Mouse (Mus musculus) liver, adult 10 weeks (tissue): ENCODE measurements around the gene Mtrr. TPM values are rescaled to one million over a fixed set of nuclear protein-coding genes. Genes with fewer than 3 reads are reported as not detected.

Source experiments
- polyA plus RNA-seq: library from polyadenylated mRNA; stranded (reverse); fragments of 350-450 nt; fragmentation: Illumina TruSeq; extraction: RNeasy Lipid Tissue Mini Kit (QIAGEN cat#74804); gene quantifications from one replicate; pipeline ENCODE4 v1.2.3, GENCODE M21; 2014; ENCODE audit warnings: low read depth, low replicate concordance

Mtrr gene
- 2.8 TPM for polyA plus RNA-seq

DNA sequence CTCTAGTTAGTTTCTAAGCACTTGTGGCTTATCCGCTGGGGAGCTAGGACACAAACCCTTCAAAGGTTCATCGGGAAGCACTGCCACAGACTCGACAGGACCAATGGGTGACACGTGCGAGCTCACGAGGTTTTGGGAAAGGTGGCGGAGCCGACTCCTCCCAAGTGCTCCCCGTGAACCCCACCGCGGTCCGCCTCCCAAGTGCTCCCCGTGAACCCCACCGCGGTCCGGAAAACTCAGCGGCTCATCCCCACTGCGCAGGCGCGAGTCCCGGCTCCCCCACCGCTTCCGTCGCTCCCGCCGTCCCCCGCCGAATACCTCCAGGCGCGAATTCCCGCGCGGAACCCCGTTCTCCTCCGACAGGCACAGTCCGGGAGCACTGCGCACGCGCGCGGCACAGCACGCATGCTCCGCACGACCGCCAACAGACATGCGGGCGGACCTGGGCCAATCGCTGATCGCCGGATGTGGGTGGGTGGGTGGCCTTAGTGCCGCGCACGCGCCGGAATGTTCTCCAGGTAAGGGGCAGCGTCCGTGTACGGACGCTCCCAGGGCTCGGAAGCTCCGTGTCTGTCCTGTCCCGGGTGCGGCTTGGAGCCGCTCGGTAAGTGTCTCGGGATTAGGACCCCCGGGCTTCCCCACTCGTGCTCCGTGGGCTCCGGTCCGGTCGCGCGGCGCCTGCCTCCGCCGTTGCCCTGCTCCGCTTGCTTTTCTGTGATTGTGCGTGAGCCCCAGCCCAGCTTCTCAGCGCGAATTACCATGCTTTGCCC, at the start of gene Mtrr, which contains the start of gene Fastkd3:
Gene Mtrr (minus strand): TSS at position 403 of the 770 bp plus-strand sequence.
Gene Fastkd3 (plus strand): TSS at position 488 of the 770 bp plus-strand sequence.

GRCm38 (mm10) chr13:68597199-68597598, 15.2 kb upstream of the Mtrr start, which contains the start of gene 1700001L19Rik:
Gene 1700001L19Rik (plus strand): TSS chr13:68597421.

Other genes with a start within 250 kb of the Mtrr start
- gene Fastkd3, start 85 bp upstream of the Mtrr start, polyA plus RNA-seq = 11.2 TPM
- gene 1700001L19Rik, start 15.3 kb upstream of the Mtrr start, polyA plus RNA-seq = not detected